Mouse (Mus musculus): ENCODE measurements around the gene Cpeb4.

DNA sequence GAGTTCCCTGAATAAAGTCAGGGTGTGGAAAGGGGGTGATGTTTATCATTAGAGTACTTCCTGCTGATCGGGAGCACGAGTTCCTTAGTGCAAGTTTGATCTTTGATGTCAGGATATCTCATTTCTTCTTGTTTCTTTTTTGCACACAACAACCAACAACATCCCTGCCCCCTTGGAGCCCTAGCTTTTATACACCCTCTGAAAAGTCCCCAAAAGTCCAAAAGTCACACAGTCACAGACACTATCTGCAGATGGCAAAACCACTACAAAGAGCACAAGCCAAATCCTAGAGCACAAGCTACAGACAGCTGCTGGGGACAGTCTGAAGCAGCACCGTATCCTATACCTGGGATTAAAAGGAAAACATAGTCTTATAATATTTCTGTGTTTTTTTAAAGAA, 20.1 kb downstream of the Cpeb4 start:
- TF ChIP-seq POLR2A (IDR thresholded peaks at IDR 0.05; ENCODE audit: borderline replicate concordance, control insufficient read depth, low read depth, low read length) (no peak), CTCF (IDR thresholded peaks at IDR 0.05; ENCODE audit: control insufficient read depth, insufficient read depth, low read length) (no peak)
